Mouse (Mus musculus) spleen, adult 2 months (tissue): ENCODE measurements around the gene Eef1a2.

ENCODE experiments used
- CTCF ChIP-seq: fragments of 200-500 bp; IDR thresholded peaks from 2 replicates; pipeline ENCODE4 v1.5.1; 2011; ENCODE audit warnings: mild to moderate bottlenecking, inconsistent platforms; ENCODE audit not compliant: insufficient read depth, insufficient read length, insufficient replicate concordance; ENCODE audit errors: extremely low read depth
- POLR2A ChIP-seq: fragments of 200-500 bp; IDR thresholded peaks from 2 replicates; pipeline ENCODE4 v1.6.1; 2011; ENCODE audit warnings: low read depth, low read length, inconsistent platforms

- TF ChIP-seq CTCF, result no peak
- no peak for TF ChIP-seq POLR2A
Measured at GRCm38 (mm10) chr2:181122642-181123041, 34.2 kb downstream of the Eef1a2 start.
